Mouse (Mus musculus): ENCODE measurements around the gene Ifi47. TPM values are rescaled to one million over a fixed set of nuclear protein-coding genes. Genes with fewer than 3 reads are reported as not detected.

Gene Ifi47
- polyA plus RNA-seq, 2 experiments = 3.2 to 6.2 TPM

- DNase-seq (ENCODE audit: low read depth in 3 of 3, low spot score in 3 of 3) (no peak), ATAC-seq (ENCODE audit: insufficient read depth) (no peak)
- TF ChIP-seq EP300 (IDR thresholded peaks at IDR 0.05; ENCODE audit: low read depth) (no peak), CTCF (IDR thresholded peaks at IDR 0.05; ENCODE audit: low read depth) (no peak)
- Histone ChIP-seq H3K27me3 (ENCODE audit: control insufficient read depth, insufficient read depth, low read length) (no peaks in the 10 kb centered on the region), H3K9me3 (ENCODE audit: control insufficient read depth, low read length) (no peaks in the 10 kb centered on the region), H3K27ac (no peak overlapping the region), H3K4me2 (ENCODE audit: low read depth) (no peak overlapping the region), H3K4me3 (ENCODE audit: insufficient read depth in 1 of 2, low read depth in 2 of 2, low read length in 2 of 2) (no peak overlapping the region), H3K36me3 (replicated peaks; ENCODE audit: control insufficient read depth, insufficient read depth, low read depth) (no peaks in the 10 kb centered on the region), H3K4me1 (replicated peaks; ENCODE audit: control insufficient read depth in 2 of 2, insufficient read depth in 2 of 2, low read length in 1 of 2) (peaks cover 0 to 2% of the 10 kb centered on the region in 2 experiments; a peak in 1 of 4 replicates), H3K9ac (replicated peaks) (no peak overlapping the region)
- WGBS (ENCODE audit: insufficient replicate concordance) = 65% methylated on average over 10 of the region's 10 CpGs
Observed at GRCm38 (mm10) chr11:49107650-49108537, 31.5 kb downstream of the Ifi47 start.

DNA sequence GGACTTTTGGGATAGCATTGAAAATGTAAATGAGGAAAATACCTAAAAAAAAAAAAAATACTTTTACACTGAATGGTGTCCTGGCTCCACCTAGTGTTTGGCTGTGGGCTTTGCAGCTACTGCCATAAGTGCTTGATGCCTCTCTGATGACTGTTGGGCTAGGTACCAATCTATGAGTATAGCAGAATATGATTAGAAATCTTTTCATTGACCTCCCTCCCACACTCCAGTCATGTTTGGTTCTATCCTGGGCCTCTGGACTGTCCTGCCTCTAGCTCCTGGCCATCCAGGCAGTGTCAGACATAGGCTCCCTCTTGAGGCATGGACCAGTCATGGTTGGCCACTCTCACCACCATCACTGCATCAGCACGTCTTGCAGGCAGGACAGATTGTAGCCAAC, 32.4 kb downstream of the Ifi47 start:
- 0 out of 4 replicates have a peak, but pooled peaks cover 0 to 2% of the 10 kb centered on the region in 2 experiments for H3K4me1 ChIP-seq (replicated peaks; ENCODE audit: control insufficient read depth in 2 of 2, insufficient read depth in 2 of 2, low read length in 1 of 2)
- H3K9me3 ChIP-seq (ENCODE audit: control insufficient read depth, low read length) = no peaks in the 10 kb centered on the region
- TF ChIP-seq EP300 (IDR thresholded peaks at IDR 0.05; ENCODE audit: low read depth) = no peak
- TF ChIP-seq CTCF (IDR thresholded peaks at IDR 0.05; ENCODE audit: low read depth) = peak; percentile 76
- whole genome bisulfite sequencing (ENCODE audit: insufficient replicate concordance) = 32% methylated on average over 1 of the region's 1 CpGs
- H3K9ac ChIP-seq (replicated peaks) = no peak overlapping the region
- no peak overlapping the region for H3K27ac ChIP-seq
- no peak overlapping the region for H3K4me2 ChIP-seq (ENCODE audit: low read depth)
- ATAC-seq (ENCODE audit: insufficient read depth) = no peak
- H3K36me3 ChIP-seq (replicated peaks; ENCODE audit: control insufficient read depth, insufficient read depth, low read depth) = no peaks in the 10 kb centered on the region
- DNase-seq (ENCODE audit: low read depth in 3 of 3, low spot score in 3 of 3) = no peak
- no peak overlapping the region for H3K4me3 ChIP-seq (ENCODE audit: insufficient read depth in 1 of 2, low read depth in 2 of 2, low read length in 2 of 2)
- no peaks in the 10 kb centered on the region for H3K27me3 ChIP-seq (ENCODE audit: control insufficient read depth, insufficient read depth, low read length)

- Histone ChIP-seq H3K4me2 (ENCODE audit: low read depth) (no peak overlapping the region), H3K4me3 (ENCODE audit: insufficient read depth in 1 of 2, low read depth in 2 of 2, low read length in 2 of 2) (no peak overlapping the region), H3K27me3 (ENCODE audit: control insufficient read depth, insufficient read depth, low read length) (no peaks in the 10 kb centered on the region), H3K27ac (no peak overlapping the region), H3K9me3 (ENCODE audit: control insufficient read depth, low read length) (no peaks in the 10 kb centered on the region), H3K9ac (replicated peaks) (no peak overlapping the region), H3K36me3 (replicated peaks; ENCODE audit: control insufficient read depth, insufficient read depth, low read depth) (no peaks in the 10 kb centered on the region), H3K4me1 (replicated peaks; ENCODE audit: control insufficient read depth in 2 of 2, insufficient read depth in 2 of 2, low read length in 1 of 2) (no peaks in the 10 kb centered on the region)
- TF ChIP-seq EP300 (IDR thresholded peaks at IDR 0.05; ENCODE audit: low read depth) = no peak
- no peak for TF ChIP-seq CTCF (IDR thresholded peaks at IDR 0.05; ENCODE audit: low read depth)
- no peak for DNase-seq (ENCODE audit: low read depth in 3 of 3, low spot score in 3 of 3)
- WGBS (ENCODE audit: insufficient replicate concordance) = 43% methylated on average over 1 of the region's 1 CpGs
- no peak for ATAC-seq (ENCODE audit: insufficient read depth)
Observed at GRCm38 (mm10) chr11:49111000-49111399, 34.6 kb downstream of the Ifi47 start.

DNA sequence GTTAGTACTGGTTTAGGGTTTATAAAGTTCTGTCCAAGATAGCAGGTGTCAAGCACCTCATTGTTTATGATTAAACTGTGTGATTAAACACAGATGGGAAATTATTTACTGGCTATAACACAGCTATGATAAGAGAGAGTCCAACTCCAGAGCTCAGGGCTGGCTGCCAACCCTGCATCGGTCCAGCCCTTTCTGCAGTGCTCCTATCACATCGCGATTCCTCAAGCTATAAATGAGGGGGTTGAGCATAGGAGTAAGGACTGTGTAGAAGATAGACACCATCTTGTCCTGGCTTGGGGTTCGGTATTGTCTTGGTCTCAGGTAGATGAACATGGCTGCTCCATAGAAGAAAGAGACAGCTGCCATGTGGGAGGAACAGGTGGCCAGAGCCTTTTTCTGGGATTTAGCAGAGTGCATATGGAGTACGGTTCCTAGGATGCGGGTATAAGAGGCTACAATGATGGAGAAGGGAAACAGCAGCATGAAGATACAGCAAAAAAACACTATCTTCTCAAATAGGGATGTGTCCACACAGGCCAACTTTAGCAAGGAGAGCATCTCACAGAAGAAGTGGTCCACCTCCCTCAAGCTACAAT, 36.3 kb downstream of the Ifi47 start:
- Histone ChIP-seq H3K4me3 (ENCODE audit: insufficient read depth in 1 of 2, low read depth in 2 of 2, low read length in 2 of 2) (no peak overlapping the region), H3K4me1 (replicated peaks; ENCODE audit: control insufficient read depth in 2 of 2, insufficient read depth in 2 of 2, low read length in 1 of 2) (no peaks in the 10 kb centered on the region), H3K36me3 (replicated peaks; ENCODE audit: control insufficient read depth, insufficient read depth, low read depth) (no peaks in the 10 kb centered on the region), H3K9ac (replicated peaks) (no peak overlapping the region), H3K27ac (no peak overlapping the region), H3K27me3 (ENCODE audit: control insufficient read depth, insufficient read depth, low read length) (no peaks in the 10 kb centered on the region), H3K4me2 (ENCODE audit: low read depth) (no peak overlapping the region), H3K9me3 (ENCODE audit: control insufficient read depth, low read length) (no peaks in the 10 kb centered on the region)
- ATAC-seq (ENCODE audit: insufficient read depth) (no peak), DNase-seq (ENCODE audit: low read depth in 3 of 3, low spot score in 3 of 3) (no peak)
- 69% methylated on average over 6 of the region's 6 CpGs for WGBS (ENCODE audit: insufficient replicate concordance)
- no peak for TF ChIP-seq CTCF (IDR thresholded peaks at IDR 0.05; ENCODE audit: low read depth)
- TF ChIP-seq EP300 (IDR thresholded peaks at IDR 0.05; ENCODE audit: low read depth) = no peak

DNA sequence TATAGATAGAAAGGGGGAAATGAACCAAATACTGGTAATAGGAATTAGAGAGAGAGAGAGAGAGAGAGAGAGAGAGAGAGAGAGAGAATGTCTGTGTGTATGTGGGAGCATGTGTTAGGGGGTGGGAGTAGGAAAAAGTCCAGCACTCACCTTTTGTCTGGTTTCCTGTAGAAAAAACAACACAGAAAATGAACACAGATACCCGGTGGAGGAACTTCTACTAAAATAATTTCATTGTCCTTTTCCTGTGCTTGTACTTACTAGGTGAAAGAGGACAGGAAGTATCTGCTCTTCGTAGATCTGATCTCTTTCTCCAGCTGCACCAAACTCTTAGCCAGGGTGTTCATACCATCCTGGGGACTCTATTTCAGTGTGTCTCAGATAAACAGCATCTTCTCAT, 37.8 kb downstream of the Ifi47 start:
- Histone ChIP-seq H3K27ac (no peak overlapping the region), H3K9me3 (ENCODE audit: control insufficient read depth, low read length) (no peaks in the 10 kb centered on the region), H3K36me3 (replicated peaks; ENCODE audit: control insufficient read depth, insufficient read depth, low read depth) (no peaks in the 10 kb centered on the region), H3K9ac (replicated peaks) (no peak overlapping the region), H3K4me2 (ENCODE audit: low read depth) (no peak overlapping the region), H3K27me3 (ENCODE audit: control insufficient read depth, insufficient read depth, low read length) (no peaks in the 10 kb centered on the region), H3K4me1 (replicated peaks; ENCODE audit: control insufficient read depth in 2 of 2, insufficient read depth in 2 of 2, low read length in 1 of 2) (no peaks in the 10 kb centered on the region), H3K4me3 (ENCODE audit: insufficient read depth in 1 of 2, low read depth in 2 of 2, low read length in 2 of 2) (no peak overlapping the region)
- 5% methylated on average over 2 of the region's 2 CpGs for WGBS (ENCODE audit: insufficient replicate concordance)
- DNase-seq (ENCODE audit: low read depth in 3 of 3, low spot score in 3 of 3) (no peak), ATAC-seq (ENCODE audit: insufficient read depth) (no peak)
- TF ChIP-seq EP300 (IDR thresholded peaks at IDR 0.05; ENCODE audit: low read depth) (no peak), CTCF (IDR thresholded peaks at IDR 0.05; ENCODE audit: low read depth) (no peak)

Measured in liver, embryonic 14.5 days (tissue).